Mouse (Mus musculus): ENCODE results near the gene Gm18336. TPM values are rescaled to one million over a fixed set of nuclear protein-coding genes. Genes with fewer than 3 reads are reported as not detected.

The Gm18336 gene
- polyA plus RNA-seq, 1 experiment, result not detected

DNA sequence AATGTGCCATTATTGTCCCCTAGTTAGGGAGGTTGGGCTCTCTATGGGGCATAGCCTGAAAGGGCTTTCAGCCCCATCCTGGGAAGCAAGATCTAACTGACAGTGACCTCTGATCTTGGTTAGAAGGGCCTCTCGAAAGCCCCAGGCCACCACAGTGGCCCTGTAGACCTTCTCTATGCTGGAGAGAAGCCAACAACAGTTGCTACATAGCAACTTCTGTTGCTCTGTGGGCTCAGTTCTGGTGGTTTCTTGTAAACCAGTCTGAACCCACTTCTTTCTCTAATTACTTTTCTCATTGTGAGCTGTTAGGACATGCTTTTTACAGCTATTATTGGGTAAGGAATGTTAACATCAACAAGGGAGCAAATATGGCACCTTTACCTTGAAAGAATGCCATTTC is 41.8 kb downstream of the Gm18336 start:
- TF ChIP-seq CTCF (IDR thresholded peaks at IDR 0.05; ENCODE audit: borderline replicate concordance, control insufficient read depth, extremely low read depth, insufficient read depth, low read length, poor library complexity) (no peak), POLR2A (IDR thresholded peaks at IDR 0.05; ENCODE audit: control insufficient read depth, extremely low read depth, insufficient read depth, low read length, poor library complexity) (no peak)
- no peak for DNase-seq
- Histone ChIP-seq H3K27me3 (ENCODE audit: control insufficient read depth, insufficient read depth, low read length) (no peaks in the 10 kb centered on the region), H3K4me1 (replicated peaks; ENCODE audit: control insufficient read depth, insufficient read depth, low read length) (no peaks in the 10 kb centered on the region), H3K27ac (ENCODE audit: control insufficient read depth, insufficient read depth, low read length) (no peak overlapping the region), H3K4me3 (ENCODE audit: control insufficient read depth, insufficient read depth, low read length) (no peak overlapping the region), H3K36me3 (ENCODE audit: control insufficient read depth, insufficient read depth, low read length) (peaks cover 31% of the 10 kb centered on the region)
- WGBS, result 92% methylated on average over 1 of the region's 1 CpGs

DNA sequence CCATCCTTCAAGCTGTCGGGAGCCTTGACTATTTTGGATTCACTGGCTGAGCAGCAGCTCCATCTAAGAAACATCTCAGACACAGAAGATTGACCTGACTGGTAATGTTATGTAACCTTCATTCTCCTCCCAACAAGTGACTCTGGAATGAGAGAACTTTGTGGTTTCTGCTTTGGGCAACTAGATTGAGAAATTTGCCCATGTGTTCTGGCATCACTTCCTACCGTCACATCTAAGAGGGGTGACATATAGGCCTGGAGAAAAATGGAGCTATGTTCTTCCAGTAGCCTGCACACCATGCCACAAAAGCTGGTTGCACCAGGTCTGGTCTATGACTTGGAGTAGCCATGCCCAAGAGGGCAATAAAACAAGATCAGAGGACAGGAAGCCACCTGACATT is 42.4 kb downstream of the Gm18336 start:
- 86% methylated on average over 2 of the region's 2 CpGs for WGBS
- DNase-seq, result no peak
- Histone ChIP-seq H3K27ac (ENCODE audit: control insufficient read depth, insufficient read depth, low read length) (no peak overlapping the region), H3K36me3 (ENCODE audit: control insufficient read depth, insufficient read depth, low read length) (peaks cover 37% of the 10 kb centered on the region), H3K27me3 (ENCODE audit: control insufficient read depth, insufficient read depth, low read length) (no peaks in the 10 kb centered on the region), H3K4me1 (replicated peaks; ENCODE audit: control insufficient read depth, insufficient read depth, low read length) (no peaks in the 10 kb centered on the region), H3K4me3 (ENCODE audit: control insufficient read depth, insufficient read depth, low read length) (no peak overlapping the region)
- TF ChIP-seq CTCF (IDR thresholded peaks at IDR 0.05; ENCODE audit: borderline replicate concordance, control insufficient read depth, extremely low read depth, insufficient read depth, low read length, poor library complexity) (no peak), POLR2A (IDR thresholded peaks at IDR 0.05; ENCODE audit: control insufficient read depth, extremely low read depth, insufficient read depth, low read length, poor library complexity) (no peak)

Other genes starting within 250 kb of the Gm18336 start
- not detected in 2 replicates for gene Xlr5b, start 249.9 kb downstream of the Gm18336 start, polyA plus RNA-seq (2012; rRNA removed)
- not detected in 2 replicates for gene DXBay18, start 249.3 kb downstream of the Gm18336 start, polyA plus RNA-seq (2012; rRNA removed)
- gene Spin2d, start 221.7 kb downstream of the Gm18336 start, polyA plus RNA-seq (2012; rRNA removed), result not detected in 2 replicates
- 0.56 and 2.8 TPM in 2 replicates for gene Xlr3b, start 206.5 kb downstream of the Gm18336 start, polyA plus RNA-seq (2012; rRNA removed)
- 8.5 and 13.3 TPM in 2 replicates for gene Xlr4b, start 184.4 kb downstream of the Gm18336 start, polyA plus RNA-seq (2012; rRNA removed)
- 21.8 and 26.5 TPM in 2 replicates for gene F8a, start 170.4 kb downstream of the Gm18336 start, polyA plus RNA-seq (2012; rRNA removed)
- gene Xlr4c, start 155.6 kb downstream of the Gm18336 start, polyA plus RNA-seq (2012; rRNA removed), result 4.1 and 6.8 TPM in 2 replicates
- not detected in 2 replicates for gene Xlr3c, start 133.3 kb downstream of the Gm18336 start, polyA plus RNA-seq (2012; rRNA removed)
- gene Xlr5a, start 105.8 kb downstream of the Gm18336 start, polyA plus RNA-seq (2012; rRNA removed), result 0.05 TPM in 1 of 2 replicates, not detected in the other
- 0.11 TPM in 1 of 2 replicates, not detected in the other for gene Xlr5c, start 105.8 kb downstream of the Gm18336 start, polyA plus RNA-seq (2012; rRNA removed)
- not detected in 2 replicates for gene Gm45015, start 61.9 kb downstream of the Gm18336 start, polyA plus RNA-seq (2012; rRNA removed)
- gene Zfp275, start 56.1 kb downstream of the Gm18336 start, polyA plus RNA-seq (2012; rRNA removed), result 30.6 and 31.2 TPM in 2 replicates
- 0.03 and 0.07 TPM in 2 replicates for gene Zfp92, start 12.4 kb upstream of the Gm18336 start, polyA plus RNA-seq (2012; rRNA removed)
- gene Trex2, start 36.6 kb upstream of the Gm18336 start, polyA plus RNA-seq (2012; rRNA removed), result 1.7 and 2.2 TPM in 2 replicates
- gene Haus7, start 60.3 kb upstream of the Gm18336 start, polyA plus RNA-seq (2012; rRNA removed), result 20.8 and 21.4 TPM in 2 replicates
- gene Bgn, start 84.9 kb upstream of the Gm18336 start, polyA plus RNA-seq (2012; rRNA removed), result 83.6 and 91.6 TPM in 2 replicates
- 0.05 and 0.06 TPM in 2 replicates for gene Atp2b3, start 104.3 kb upstream of the Gm18336 start, polyA plus RNA-seq (2012; rRNA removed)
- 1.1 and 1.2 TPM in 2 replicates for gene Dusp9, start 240.7 kb upstream of the Gm18336 start, polyA plus RNA-seq (2012; rRNA removed)